Mouse (Mus musculus) hematopoietic multipotent progenitor cell, adult 10-12 weeks (in vitro differentiated cells): ENCODE data around the gene Kdm1a. TPM values are rescaled to one million over a fixed set of nuclear protein-coding genes. Genes with fewer than 3 reads are reported as not detected.

ENCODE experiments used
- polyA plus RNA-seq: library from polyadenylated mRNA; stranded (reverse); fragments of >175 nt; gene quantifications from 2 replicates; pipeline ENCODE4 v1.2.3, GENCODE M21; 2012; ENCODE audit warnings: low replicate concordance

Gene Kdm1a
- 10.2 and 21.7 TPM in 2 replicates for polyA plus RNA-seq

DNA sequence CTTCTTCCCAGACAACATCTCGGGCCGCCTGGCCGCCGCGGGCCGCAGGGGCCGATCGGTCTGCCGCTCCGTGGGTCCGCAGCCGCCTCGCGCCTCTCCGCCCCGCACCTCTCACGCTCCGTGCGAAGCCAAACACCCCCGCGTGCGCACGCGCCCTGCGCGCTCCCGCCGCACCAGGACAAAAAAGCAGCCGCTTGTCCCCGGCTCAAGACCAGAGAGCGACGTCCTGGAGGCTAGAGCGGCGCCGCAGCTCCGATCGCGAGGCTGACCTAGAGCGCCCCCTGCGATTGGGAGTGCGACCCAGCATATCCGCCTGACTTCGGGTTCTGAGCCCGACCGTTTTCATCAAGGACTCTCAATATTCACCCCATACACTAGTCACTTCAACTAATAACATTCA, at the start of gene Kdm1a:
Gene Kdm1a, minus strand, starts transcription at position 156 of the 400 bp plus-strand sequence.

GRCm38 (mm10) chr4:136622388-136622787, 19.9 kb upstream of the Kdm1a start, which contains the start of gene Lactbl1:
Gene Lactbl1, plus strand, starts transcription at chr4:136622621.

DNA sequence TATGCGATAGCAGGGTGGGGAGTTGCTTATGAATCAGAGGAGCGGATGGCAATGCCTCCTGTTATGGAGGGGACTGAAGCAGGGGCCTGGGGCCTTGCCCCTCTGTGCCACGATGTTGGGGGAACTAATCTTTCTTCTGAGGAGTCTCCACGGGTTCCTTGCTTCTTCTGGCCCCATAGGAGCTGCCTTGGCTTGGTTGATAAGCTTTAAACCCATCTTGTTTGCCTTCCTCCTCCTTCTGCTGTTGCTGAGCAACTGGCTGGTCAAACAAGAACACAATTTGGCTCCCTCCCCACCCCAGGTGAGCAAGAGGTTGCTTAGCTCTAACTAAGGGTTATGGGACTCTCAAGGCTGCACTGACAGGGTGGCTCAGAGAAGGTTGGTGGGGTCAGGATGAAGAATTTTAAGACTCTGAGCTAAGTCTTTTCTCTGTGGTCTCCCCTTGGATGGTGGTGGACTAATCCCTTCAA, 7.9 kb upstream of the Kdm1a start, which contains the start of gene Tex46:
Gene Tex46, plus strand, starts transcription at position 51 of the 470 bp plus-strand sequence.

Other genes starting within 250 kb of the Kdm1a start
- not detected in 2 replicates for gene Htr1d, start 179.2 kb downstream of the Kdm1a start, polyA plus RNA-seq
- gene 6030445D17Rik, start 140.5 kb downstream of the Kdm1a start, polyA plus RNA-seq: 0.13 TPM in 1 of 2 replicates, not detected in the other
- gene Luzp1, start 133.0 kb downstream of the Kdm1a start, polyA plus RNA-seq: 1.3 and 1.6 TPM in 2 replicates
- gene Tex46, start 7.7 kb upstream of the Kdm1a start, polyA plus RNA-seq: not detected in 2 replicates
- not detected in 2 replicates for gene Lactbl1, start 19.9 kb upstream of the Kdm1a start, polyA plus RNA-seq
- 0.10 and 0.13 TPM in 2 replicates for gene Ephb2, start 233.3 kb upstream of the Kdm1a start, polyA plus RNA-seq